Mouse (Mus musculus) stomach, embryonic 14.5 days (tissue): ENCODE measurements around the gene Cdkl3. TPM values are rescaled to one million over a fixed set of nuclear protein-coding genes. Genes with fewer than 3 reads are reported as not detected.

Experiments
- ATAC-seq: fragments of 200-750 bp; cut with Nextera tagmentation; 2 replicates; pipeline ENCODE4 v1.8.0; 2017; ENCODE audit warnings: low read depth, moderate TSS enrichment; ENCODE audit not compliant: insufficient number of reproducible peaks, insufficient read depth, low FRiP score
- H3K27ac ChIP-seq: fragments of 300-500 bp; sonication (generic); 2 replicates; pipeline ENCODE4 v1.5.1; 2014; ENCODE audit warnings: mild to moderate bottlenecking, low read length, moderate library complexity, mixed read lengths
- H3K27me3 ChIP-seq: fragments of 300-500 bp; sonication (generic); 2 replicates; pipeline ENCODE4 v1.6.1; 2014; ENCODE audit warnings: low read length, control low read depth, mixed read lengths; ENCODE audit not compliant: control insufficient read depth, insufficient read depth
- H3K36me3 ChIP-seq: fragments of 300-500 bp; sonication (generic); 2 replicates; pipeline ENCODE4 v1.6.1; 2014; ENCODE audit warnings: mild to moderate bottlenecking, control low read depth, low read length, moderate library complexity, mixed read lengths; ENCODE audit not compliant: control insufficient read depth, insufficient read depth
- H3K4me1 ChIP-seq: fragments of 300-500 bp; sonication (generic); 2 replicates; pipeline ENCODE4 v1.6.1; 2014; ENCODE audit warnings: low read length, control low read depth, mixed read lengths; ENCODE audit not compliant: control insufficient read depth, insufficient read depth
- H3K4me2 ChIP-seq: fragments of 300-500 bp; sonication (generic); replicated peaks from 2 replicates; pipeline ENCODE4 v1.6.1; 2014; ENCODE audit warnings: low read depth, low read length, control low read depth
- H3K4me3 ChIP-seq: fragments of 300-500 bp; sonication (generic); 2 replicates; pipeline ENCODE4 v1.5.1; 2014; ENCODE audit warnings: low read depth, low read length, control low read depth
- H3K9ac ChIP-seq: fragments of 300-500 bp; sonication (generic); replicated peaks from 2 replicates; pipeline ENCODE4 v1.6.1; 2014; ENCODE audit warnings: low read depth, mild to moderate bottlenecking, control low read depth, low read length, moderate library complexity, mixed read lengths
- H3K9me3 ChIP-seq: fragments of 300-500 bp; sonication (generic); 2 replicates; pipeline ENCODE4 v1.6.1; 2016; ENCODE audit warnings: low read depth, low read length, control low read depth; ENCODE audit not compliant: control insufficient read depth
- WGBS: fragments of 180-500 bp; shearing (Covaris S2); extraction: QIAGEN DNeasy Blood & Tissue Kit; methylation state at CpG from one replicate; pipeline ENCODE4 v1.1.7; 2014; 5-methylcytosine and 5-hydroxymethylcytosine counted together
- polyA plus RNA-seq: library from polyadenylated mRNA; unstranded; fragments of >200 nt; fragmentation: Nextera tagmentation; extraction: Ambion mirVana; gene quantifications from 2 replicates; pipeline ENCODE4 v1.2.1, GENCODE M21; 2014

Cdkl3 gene
- polyA plus RNA-seq, 1 experiment from 2014 or later = 9.3 TPM

- Histone ChIP-seq H3K4me2 (no peak overlapping the region), H3K4me3 (no peak overlapping the region), H3K27me3 (no peaks in the 10 kb centered on the region), H3K4me1 (no peaks in the 10 kb centered on the region), H3K9ac (no peak overlapping the region), H3K27ac (no peak overlapping the region), H3K36me3 (no peaks in the 10 kb centered on the region), H3K9me3 (no peaks in the 10 kb centered on the region)
- WGBS = 91% methylated on average over 4 of the region's 4 CpGs
- no peak for ATAC-seq
Observed at GRCm38 (mm10) chr11:52060315-52060714, 56.3 kb downstream of the Cdkl3 start.

GRCm38 (mm10) chr11:52062406-52062805 is 58.4 kb downstream of the Cdkl3 start:
- Histone ChIP-seq H3K4me1 (no peaks in the 10 kb centered on the region), H3K36me3 (no peaks in the 10 kb centered on the region), H3K27me3 (no peaks in the 10 kb centered on the region), H3K4me3 (no peak overlapping the region), H3K27ac (no peak overlapping the region), H3K9ac (no peak overlapping the region), H3K9me3 (no peaks in the 10 kb centered on the region), H3K4me2 (no peak overlapping the region)
- no peak for ATAC-seq
- 97% methylated on average over 5 of the region's 5 CpGs for WGBS

GRCm38 (mm10) chr11:52064398-52064797 is 60.4 kb downstream of the Cdkl3 start:
- Histone ChIP-seq H3K27ac (no peak overlapping the region), H3K36me3 (no peaks in the 10 kb centered on the region), H3K9me3 (no peaks in the 10 kb centered on the region), H3K9ac (no peak overlapping the region), H3K4me2 (no peak overlapping the region), H3K4me3 (no peak overlapping the region), H3K27me3 (no peaks in the 10 kb centered on the region), H3K4me1 (no peaks in the 10 kb centered on the region)
- 45% methylated on average over 3 of the region's 3 CpGs for WGBS
- ATAC-seq = no peak

GRCm38 (mm10) chr11:52065841-52066240 is 61.8 kb downstream of the Cdkl3 start:
- Histone ChIP-seq H3K9me3 (no peaks in the 10 kb centered on the region), H3K27me3 (no peaks in the 10 kb centered on the region), H3K4me1 (no peaks in the 10 kb centered on the region), H3K4me2 (no peak overlapping the region), H3K36me3 (no peaks in the 10 kb centered on the region), H3K4me3 (no peak overlapping the region), H3K9ac (no peak overlapping the region), H3K27ac (no peak overlapping the region)
- WGBS = 13% methylated on average over 5 of the region's 5 CpGs
- no peak for ATAC-seq

- 56% methylated on average over 10 of the region's 10 CpGs for WGBS
Observed at GRCm38 (mm10) chr11:52071768-52072167, 67.7 kb downstream of the Cdkl3 start.

GRCm38 (mm10) chr11:52073528-52074170 is 69.6 kb downstream of the Cdkl3 start:
- Histone ChIP-seq H3K4me3 (no peak overlapping the region), H3K9ac (no peak overlapping the region), H3K27ac (no peak overlapping the region), H3K4me1 (no peaks in the 10 kb centered on the region), H3K27me3 (no peaks in the 10 kb centered on the region), H3K4me2 (no peak overlapping the region), H3K36me3 (no peaks in the 10 kb centered on the region), H3K9me3 (no peaks in the 10 kb centered on the region)
- ATAC-seq = no peak
- 74% methylated on average over 8 of the region's 8 CpGs for WGBS

More at GRCm38 (mm10) chr11:52071768-52072167, 67.7 kb downstream of the Cdkl3 start:
- Histone ChIP-seq H3K27me3 (no peaks in the 10 kb centered on the region), H3K4me2 (no peak overlapping the region), H3K9me3 (no peaks in the 10 kb centered on the region), H3K27ac (no peak overlapping the region), H3K4me1 (no peaks in the 10 kb centered on the region), H3K9ac (no peak overlapping the region), H3K36me3 (no peaks in the 10 kb centered on the region), H3K4me3 (no peak overlapping the region)
- ATAC-seq = no peak

- H3K9ac ChIP-seq = no peak overlapping the region
- no peaks in the 10 kb centered on the region for H3K9me3 ChIP-seq
- H3K4me3 ChIP-seq = no peak overlapping the region
- no peaks in the 10 kb centered on the region for H3K27me3 ChIP-seq
- H3K27ac ChIP-seq = no peak overlapping the region
- H3K36me3 ChIP-seq = no peaks in the 10 kb centered on the region
- 60% methylated on average over 14 of the region's 14 CpGs for WGBS
- H3K4me1 ChIP-seq = no peaks in the 10 kb centered on the region; the same call in 1 of the 2 replicates
- H3K4me2 ChIP-seq = no peak overlapping the region
- no peak for ATAC-seq
Observed at GRCm38 (mm10) chr11:52074626-52075470, 70.8 kb downstream of the Cdkl3 start.

- Histone ChIP-seq H3K9ac (no peak overlapping the region), H3K27ac (no peak overlapping the region), H3K4me1 (no peaks in the 10 kb centered on the region; the same call in 1 of the 2 replicates), H3K4me2 (no peak overlapping the region), H3K9me3 (no peaks in the 10 kb centered on the region), H3K36me3 (no peaks in the 10 kb centered on the region), H3K27me3 (no peaks in the 10 kb centered on the region), H3K4me3 (no peak overlapping the region)
- ATAC-seq = no peak
- WGBS = 74% methylated on average over 19 of the region's 19 CpGs
Observed at GRCm38 (mm10) chr11:52075794-52076633, 72.0 kb downstream of the Cdkl3 start.
